Mouse (Mus musculus): Measurements from ENCODE around the gene Tmub1. TPM values are rescaled to one million over a fixed set of nuclear protein-coding genes. Genes with fewer than 3 reads are reported as not detected.

Gene Tmub1
- polyA plus RNA-seq, 1 experiment from 2014 or later = 24.7 TPM

DNA sequence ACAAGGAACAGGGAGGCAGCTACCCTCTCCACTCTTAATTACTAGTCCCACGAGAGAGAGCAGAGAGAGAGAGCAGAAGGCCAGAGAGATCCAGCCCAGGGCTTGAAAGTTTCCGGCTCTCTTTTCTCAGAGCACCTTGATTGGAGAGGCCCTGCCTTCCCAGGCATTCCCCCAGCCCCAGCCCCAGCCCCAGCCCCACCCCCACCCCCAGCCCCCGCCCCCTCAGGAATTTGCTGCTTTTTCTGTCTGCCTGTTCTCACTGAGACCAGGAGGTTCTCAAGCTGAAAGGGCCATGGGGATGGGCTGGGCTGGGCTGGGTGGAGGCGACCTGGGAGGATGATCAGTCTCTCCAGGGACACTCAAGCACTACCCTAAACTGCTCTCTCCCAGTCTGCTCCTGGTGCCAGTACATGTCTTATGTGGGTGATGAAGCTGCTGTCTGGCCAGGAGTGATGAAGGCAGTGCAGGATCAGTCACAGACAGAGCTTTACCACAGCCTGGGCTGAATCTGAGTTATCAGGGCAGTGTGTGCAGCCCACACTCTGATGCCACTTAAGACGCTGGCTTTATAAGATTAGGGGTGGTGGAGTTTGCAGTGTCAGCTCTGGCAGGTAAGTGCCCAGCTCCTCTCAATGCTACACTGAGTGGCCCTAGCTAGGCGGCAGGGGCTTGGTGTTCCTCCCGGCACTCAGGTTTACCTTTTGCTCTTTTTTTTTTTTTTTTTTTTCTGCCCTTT, 25.4 kb upstream of the Tmub1 start:
- Histone ChIP-seq H3K36me3 (replicated peaks; ENCODE audit: control insufficient read depth, insufficient read depth, low read depth, low read length) (peaks cover 6% of the 10 kb centered on the region; the same call in 1 of the 2 replicates), H3K9me3 (replicated peaks; ENCODE audit: control insufficient read depth, low read length) (no peaks in the 10 kb centered on the region), H3K27ac (replicated peaks; ENCODE audit: low read depth, low read length) (no peak overlapping the region), H3K4me2 (ENCODE audit: low read depth, low read length) (peak overlapping the region; percentile 13; the same call in 1 of the 2 replicates), H3K4me3 (ENCODE audit: low read depth, low read length) (no peak overlapping the region), H3K4me1 (ENCODE audit: control insufficient read depth, insufficient read depth, low read length) (peaks cover 20% of the 10 kb centered on the region), H3K27me3 (ENCODE audit: control insufficient read depth, insufficient read depth, low read length) (peaks cover 5% of the 10 kb centered on the region; the same call in 1 of the 2 replicates), H3K9ac (replicated peaks; ENCODE audit: low read length) (peak overlapping the region; percentile 32; the same call in 1 of the 2 replicates)
- ATAC-seq (replicated peaks; ENCODE audit: insufficient number of reproducible peaks, low FRiP score, low TSS enrichment, low read depth) (0 out of 2 replicates have a peak, but pooled peaks have one; percentile 36), DNase-seq (ENCODE audit: low spot score) (peak; percentile 61)
- 15% methylated on average over 6 of the region's 7 CpGs for WGBS

DNA sequence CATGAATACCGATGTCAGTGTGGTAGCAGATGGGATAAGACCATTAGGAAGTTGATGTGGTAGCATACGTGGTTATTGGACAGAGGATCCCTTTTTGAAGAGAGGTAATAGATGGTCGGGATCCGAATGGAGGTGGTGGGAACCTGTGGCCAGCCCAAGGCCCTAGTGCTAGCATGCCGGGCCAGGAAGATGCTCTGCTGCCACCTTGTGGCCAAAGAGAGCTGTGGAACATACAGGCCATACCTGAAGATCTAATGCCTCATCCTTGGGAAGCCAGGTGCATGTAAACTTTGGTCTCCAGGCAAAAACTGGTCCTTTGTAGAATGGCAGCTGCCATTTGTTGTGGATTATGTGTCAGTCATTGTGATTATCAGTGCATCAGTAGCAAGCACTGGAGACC, 22.9 kb upstream of the Tmub1 start:
- H3K4me1 ChIP-seq (ENCODE audit: control insufficient read depth, insufficient read depth, low read length) = peaks cover 20% of the 10 kb centered on the region
- H3K27ac ChIP-seq (replicated peaks; ENCODE audit: low read depth, low read length) = no peak overlapping the region
- no peaks in the 10 kb centered on the region for H3K36me3 ChIP-seq (replicated peaks; ENCODE audit: control insufficient read depth, insufficient read depth, low read depth, low read length)
- WGBS = 11% methylated on average over 5 of the region's 5 CpGs
- ATAC-seq (replicated peaks; ENCODE audit: insufficient number of reproducible peaks, low FRiP score, low TSS enrichment, low read depth) (no peak), DNase-seq (ENCODE audit: low spot score) (peak; percentile 88)
- H3K4me2 ChIP-seq (ENCODE audit: low read depth, low read length) = no peak overlapping the region
- no peak overlapping the region for H3K4me3 ChIP-seq (ENCODE audit: low read depth, low read length)
- H3K9me3 ChIP-seq (replicated peaks; ENCODE audit: control insufficient read depth, low read length) = no peaks in the 10 kb centered on the region
- peaks cover 5% of the 10 kb centered on the region; the same call in 1 of the 2 replicates for H3K27me3 ChIP-seq (ENCODE audit: control insufficient read depth, insufficient read depth, low read length)
- H3K9ac ChIP-seq (replicated peaks; ENCODE audit: low read length) = no peak overlapping the region

DNA sequence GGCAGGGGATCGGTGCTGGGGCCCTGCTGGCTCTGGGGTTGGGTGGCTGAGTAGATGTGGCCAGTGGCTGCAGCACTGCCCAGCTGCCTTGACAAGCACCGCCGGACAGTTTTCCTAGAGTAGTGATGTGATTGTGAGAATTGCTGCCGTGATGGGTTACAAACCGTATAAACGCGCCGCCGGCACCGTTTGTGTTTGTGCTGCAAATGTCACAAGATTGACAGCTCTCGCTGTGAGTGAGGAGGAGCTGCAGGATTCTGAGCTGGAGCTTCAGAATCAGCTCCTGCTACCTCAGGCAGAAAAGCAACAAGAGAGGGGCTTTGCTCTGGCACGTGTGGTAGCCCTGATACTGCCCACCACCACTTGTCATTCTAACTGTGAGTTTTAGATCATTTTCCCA, 19.1 kb upstream of the Tmub1 start:
- no peak overlapping the region for H3K27ac ChIP-seq (replicated peaks; ENCODE audit: low read depth, low read length)

DNA sequence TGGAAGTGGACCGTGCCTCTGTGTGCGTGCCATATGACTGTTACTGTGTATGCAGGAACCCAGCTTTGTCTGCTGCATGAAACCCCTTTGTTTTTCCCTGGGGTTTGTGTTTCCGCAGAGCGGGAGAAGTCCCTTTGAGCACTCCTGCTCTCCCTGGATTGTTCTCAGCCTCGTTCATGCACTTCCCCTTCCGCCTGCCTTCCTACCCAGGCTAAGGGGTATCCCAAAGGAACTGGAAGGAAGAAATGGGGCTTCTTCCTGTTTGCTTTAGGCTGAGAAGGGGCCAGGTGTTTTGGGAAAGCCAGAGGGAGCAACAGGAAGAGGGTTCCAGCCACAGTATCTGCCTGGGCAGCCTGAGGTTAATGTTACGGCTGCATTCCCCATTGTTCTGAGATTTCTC, 8.0 kb upstream of the Tmub1 start:
- Histone ChIP-seq H3K9ac (replicated peaks; ENCODE audit: low read length) (no peak overlapping the region), H3K4me2 (ENCODE audit: low read depth, low read length) (peak overlapping the region; percentile 2; the same call in 1 of the 2 replicates), H3K36me3 (replicated peaks; ENCODE audit: control insufficient read depth, insufficient read depth, low read depth, low read length) (no peaks in the 10 kb centered on the region; the same call in 1 of the 2 replicates), H3K4me3 (ENCODE audit: low read depth, low read length) (no peak overlapping the region), H3K27me3 (ENCODE audit: control insufficient read depth, insufficient read depth, low read length) (no peaks in the 10 kb centered on the region), H3K27ac (replicated peaks; ENCODE audit: low read depth, low read length) (no peak overlapping the region), H3K9me3 (replicated peaks; ENCODE audit: control insufficient read depth, low read length) (no peaks in the 10 kb centered on the region), H3K4me1 (ENCODE audit: control insufficient read depth, insufficient read depth, low read length) (peaks cover 9% of the 10 kb centered on the region)
- 55% methylated on average over 7 of the region's 7 CpGs for WGBS
- no peak for DNase-seq (ENCODE audit: low spot score)
- ATAC-seq (replicated peaks; ENCODE audit: insufficient number of reproducible peaks, low FRiP score, low TSS enrichment, low read depth) = no peak

More for the DNA sequence above, 19.1 kb upstream of the Tmub1 start:
- Histone ChIP-seq H3K4me1 (ENCODE audit: control insufficient read depth, insufficient read depth, low read length) (no peaks in the 10 kb centered on the region), H3K9me3 (replicated peaks; ENCODE audit: control insufficient read depth, low read length) (no peaks in the 10 kb centered on the region), H3K36me3 (replicated peaks; ENCODE audit: control insufficient read depth, insufficient read depth, low read depth, low read length) (no peaks in the 10 kb centered on the region), H3K4me3 (ENCODE audit: low read depth, low read length) (no peak overlapping the region), H3K27me3 (ENCODE audit: control insufficient read depth, insufficient read depth, low read length) (no peaks in the 10 kb centered on the region), H3K9ac (replicated peaks; ENCODE audit: low read length) (no peak overlapping the region), H3K4me2 (ENCODE audit: low read depth, low read length) (no peak overlapping the region)
- DNase-seq (ENCODE audit: low spot score) (no peak), ATAC-seq (replicated peaks; ENCODE audit: insufficient number of reproducible peaks, low FRiP score, low TSS enrichment, low read depth) (no peak)
- WGBS = 51% methylated on average over 12 of the region's 12 CpGs

DNA sequence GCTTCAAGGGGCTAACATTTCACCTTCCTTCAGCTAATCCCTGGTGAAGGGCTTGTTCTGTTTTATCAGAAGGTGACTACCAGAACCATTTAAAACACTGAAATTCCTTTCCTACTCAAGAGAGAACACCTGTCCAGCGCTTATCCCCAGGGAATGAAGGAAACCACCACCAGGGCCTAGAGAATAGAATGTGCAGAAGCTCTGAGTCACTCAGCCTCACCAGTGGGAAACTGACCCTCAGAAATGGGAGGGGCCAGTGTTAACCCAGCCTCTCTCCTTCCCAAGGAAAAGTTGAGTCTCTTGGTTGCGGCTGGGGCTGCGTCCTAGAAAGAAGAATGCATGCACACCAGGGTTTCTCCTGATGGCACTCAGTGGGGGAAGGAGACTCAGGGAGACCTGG, 7.4 kb upstream of the Tmub1 start:
- Histone ChIP-seq H3K4me3 (ENCODE audit: low read depth, low read length) (no peak overlapping the region; the same call in 1 of the 2 replicates), H3K36me3 (replicated peaks; ENCODE audit: control insufficient read depth, insufficient read depth, low read depth, low read length) (no peaks in the 10 kb centered on the region; the same call in 1 of the 2 replicates), H3K9ac (replicated peaks; ENCODE audit: low read length) (no peak overlapping the region), H3K4me1 (ENCODE audit: control insufficient read depth, insufficient read depth, low read length) (peaks cover 9% of the 10 kb centered on the region), H3K27me3 (ENCODE audit: control insufficient read depth, insufficient read depth, low read length) (no peaks in the 10 kb centered on the region), H3K27ac (replicated peaks; ENCODE audit: low read depth, low read length) (no peak overlapping the region), H3K4me2 (ENCODE audit: low read depth, low read length) (peak overlapping the region; percentile 2; the same call in 1 of the 2 replicates), H3K9me3 (replicated peaks; ENCODE audit: control insufficient read depth, low read length) (no peaks in the 10 kb centered on the region)
- DNase-seq (ENCODE audit: low spot score) = no peak
- no peak for ATAC-seq (replicated peaks; ENCODE audit: insufficient number of reproducible peaks, low FRiP score, low TSS enrichment, low read depth)
- WGBS = 56% methylated on average over 3 of the region's 3 CpGs

DNA sequence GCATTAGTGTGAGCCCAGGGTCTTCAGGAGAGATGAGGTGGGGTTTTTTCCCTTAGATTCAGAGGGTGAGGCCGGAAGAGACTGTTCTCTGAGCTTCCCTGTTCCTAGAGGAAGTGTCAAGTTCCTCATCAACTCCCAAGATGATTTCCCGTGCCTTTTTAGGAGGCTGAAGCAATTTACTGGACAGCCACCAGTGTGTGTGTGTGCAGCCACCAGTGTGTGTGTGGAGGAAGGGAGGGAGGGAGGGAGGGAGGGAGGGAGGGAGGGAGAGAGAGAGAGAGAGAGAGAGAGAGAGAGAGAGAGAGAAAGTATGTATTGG, 6.3 kb upstream of the Tmub1 start:
- DNase-seq (ENCODE audit: low spot score) (no peak), ATAC-seq (replicated peaks; ENCODE audit: insufficient number of reproducible peaks, low FRiP score, low TSS enrichment, low read depth) (no peak)
- Histone ChIP-seq H3K4me3 (ENCODE audit: low read depth, low read length) (0 out of 2 replicates have a peak overlapping the region, but pooled peaks have one; percentile 12), H3K9ac (replicated peaks; ENCODE audit: low read length) (peak overlapping the region; percentile 96; the same call in 1 of the 2 replicates), H3K9me3 (replicated peaks; ENCODE audit: control insufficient read depth, low read length) (no peaks in the 10 kb centered on the region), H3K4me1 (ENCODE audit: control insufficient read depth, insufficient read depth, low read length) (peaks cover 9% of the 10 kb centered on the region), H3K27me3 (ENCODE audit: control insufficient read depth, insufficient read depth, low read length) (no peaks in the 10 kb centered on the region), H3K4me2 (ENCODE audit: low read depth, low read length) (peak overlapping the region; percentile 99), H3K27ac (replicated peaks; ENCODE audit: low read depth, low read length) (no peak overlapping the region), H3K36me3 (replicated peaks; ENCODE audit: control insufficient read depth, insufficient read depth, low read depth, low read length) (no peaks in the 10 kb centered on the region; the same call in 1 of the 2 replicates)
- WGBS = 28% methylated on average over 2 of the region's 2 CpGs

DNA sequence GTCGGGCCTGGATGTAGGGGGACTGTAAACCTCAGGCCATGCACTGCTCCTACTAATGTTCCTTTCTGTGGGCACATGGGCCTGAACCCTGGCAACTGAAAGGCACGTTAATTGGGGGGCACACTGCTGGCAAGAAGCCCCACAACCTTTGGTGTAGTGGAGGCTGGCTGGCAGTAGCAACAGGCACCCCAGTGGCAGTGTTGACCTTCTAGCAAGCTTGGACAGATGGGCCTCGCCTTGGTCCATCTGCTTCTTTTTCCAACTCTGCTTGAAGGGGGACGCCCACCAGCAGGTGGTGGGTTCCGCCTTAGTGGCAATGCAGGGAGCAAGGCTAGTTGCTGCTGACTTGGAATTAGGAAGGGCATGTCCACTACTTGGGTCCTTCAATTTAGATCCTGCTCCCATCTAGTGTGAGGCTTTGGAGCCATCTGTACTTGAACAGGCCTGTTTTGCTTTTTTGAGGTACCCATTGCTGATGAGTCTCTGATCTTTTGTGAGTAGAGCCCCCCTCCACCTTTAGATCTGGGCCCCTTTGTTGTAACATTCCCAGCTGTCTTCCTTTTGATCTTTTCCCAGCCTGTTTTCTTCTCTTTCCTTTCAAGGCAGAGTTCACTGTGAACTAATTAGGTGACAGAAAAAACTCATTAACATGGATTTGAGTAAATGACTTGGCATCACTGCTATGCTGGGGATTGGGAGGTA, 5.8 kb upstream of the Tmub1 start:
- H3K4me2 ChIP-seq (ENCODE audit: low read depth, low read length) = peak overlapping the region; percentile 99
- ATAC-seq (replicated peaks; ENCODE audit: insufficient number of reproducible peaks, low FRiP score, low TSS enrichment, low read depth) (no peak), DNase-seq (ENCODE audit: low spot score) (no peak)
- H3K4me3 ChIP-seq (ENCODE audit: low read depth, low read length) = peak overlapping the region; percentile 91
- 10% methylated on average over 5 of the region's 5 CpGs for WGBS
- H3K27ac ChIP-seq (replicated peaks; ENCODE audit: low read depth, low read length) = 0 out of 2 replicates have a peak overlapping the region, but pooled peaks have one; percentile 28
- H3K27me3 ChIP-seq (ENCODE audit: control insufficient read depth, insufficient read depth, low read length) = no peaks in the 10 kb centered on the region
- H3K9ac ChIP-seq (replicated peaks; ENCODE audit: low read length) = peak overlapping the region; percentile 96
- peaks cover 9% of the 10 kb centered on the region for H3K4me1 ChIP-seq (ENCODE audit: control insufficient read depth, insufficient read depth, low read length)
- H3K36me3 ChIP-seq (replicated peaks; ENCODE audit: control insufficient read depth, insufficient read depth, low read depth, low read length) = no peaks in the 10 kb centered on the region; the same call in 1 of the 2 replicates
- H3K9me3 ChIP-seq (replicated peaks; ENCODE audit: control insufficient read depth, low read length) = no peaks in the 10 kb centered on the region
